Mouse (Mus musculus): ENCODE results near the gene Olig3. TPM values are rescaled to one million over a fixed set of nuclear protein-coding genes. Genes with fewer than 3 reads are reported as not detected.

Olig3 gene
- total RNA-seq, 2 experiments from 2014 or later = not detected

Other genes with a start within 250 kb of the Olig3 start
- 255 and 265 TPM in 2 replicates for gene Ifngr1, start 235.4 kb downstream of the Olig3 start, total RNA-seq (2014; fragmentation: Nextera tagmentation)
- 355 and 356 TPM in 2 replicates for gene Ifngr1, start 235.4 kb downstream of the Olig3 start, total RNA-seq (2017)